Mouse (Mus musculus) central nervous system, embryonic 14 days (tissue): ENCODE results near the gene Insrr. TPM values are rescaled to one million over a fixed set of nuclear protein-coding genes. Genes with fewer than 3 reads are reported as not detected.

Experiments
- polyA plus RNA-seq: library from polyadenylated mRNA; depleted of rRNA; stranded (reverse); fragments of >200 nt; gene quantifications from 2 replicates; pipeline ENCODE4 v1.2.3, GENCODE M21; 2012; rRNA removed

Gene Insrr
- 2.1 and 3.5 TPM in 2 replicates for polyA plus RNA-seq

DNA sequence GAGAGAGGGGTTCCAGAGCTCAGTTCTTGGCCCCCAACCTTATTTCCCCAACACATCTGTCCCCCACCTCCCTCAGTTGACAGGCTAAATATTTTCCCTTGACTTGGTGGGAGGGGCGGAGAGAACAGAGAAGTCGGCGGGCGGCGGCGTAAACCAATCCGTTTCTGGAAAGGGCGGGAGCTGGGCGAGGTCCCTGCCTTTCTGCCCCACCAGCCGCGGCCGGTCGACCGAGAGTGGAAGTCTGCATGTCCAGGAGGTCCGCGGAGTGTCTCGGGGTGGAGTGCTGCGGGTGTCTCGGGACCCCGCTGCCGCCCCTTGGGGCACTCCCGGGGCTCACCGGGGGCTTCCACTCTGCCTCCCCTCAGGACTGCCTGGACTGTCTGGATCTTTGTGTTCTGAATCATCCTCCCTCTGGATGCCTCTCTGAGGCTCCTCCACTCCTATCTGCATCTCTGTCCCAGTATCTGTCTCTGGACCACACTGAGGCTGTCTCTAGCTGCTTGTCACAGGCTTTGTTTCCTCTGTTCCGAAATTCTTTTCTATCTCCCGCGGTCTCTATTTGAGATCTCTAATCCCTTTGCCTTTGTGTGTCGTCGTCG is at the start of gene Insrr:
Gene Insrr (plus strand): TSS at position 216 of the 599 bp plus-strand sequence.

DNA sequence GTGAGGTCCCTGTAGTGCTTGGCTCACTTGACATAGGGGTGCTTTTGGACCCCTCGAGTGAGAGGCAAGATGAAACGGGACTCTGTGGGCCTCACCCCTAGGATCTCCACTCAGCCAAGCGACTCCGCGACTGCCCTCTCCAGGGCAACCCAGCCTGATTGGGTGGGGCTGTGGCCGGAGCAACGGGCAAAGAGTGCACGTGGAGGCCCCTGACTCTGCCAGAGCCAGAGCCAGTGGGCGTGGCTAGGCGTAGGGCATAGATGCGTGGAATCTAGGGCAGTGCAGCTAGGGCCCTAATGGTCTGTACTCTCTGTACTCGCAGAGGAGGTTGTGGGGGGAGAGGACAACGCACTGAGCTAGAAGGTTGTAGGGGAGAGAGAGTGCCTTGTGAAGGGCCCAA is 48.3 kb upstream of the Insrr start, which contains the start of gene Lrrc71:
Gene Lrrc71 (minus strand): TSS at position 195 of the 400 bp plus-strand sequence.

DNA sequence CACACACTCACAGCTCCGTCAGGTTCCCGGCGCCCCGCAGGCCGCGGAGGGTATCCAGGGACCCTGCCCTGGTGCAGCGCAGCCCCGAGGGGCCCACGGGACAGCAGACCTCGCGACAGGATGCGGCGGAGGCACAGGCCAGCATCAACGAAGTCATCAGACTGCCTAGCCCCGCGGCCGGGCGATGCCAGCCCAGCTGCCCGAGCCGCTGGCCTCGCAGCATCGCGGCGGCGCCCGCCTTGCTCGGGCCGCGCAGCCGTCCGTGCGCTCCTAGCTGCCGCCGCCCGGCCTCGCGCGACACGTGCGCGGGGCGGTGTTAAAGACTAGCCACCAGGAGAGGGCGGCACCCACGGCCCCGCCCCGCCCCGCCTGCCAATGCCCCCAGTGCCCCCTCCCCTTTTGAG is 1.8 kb upstream of the Insrr start, which contains the start of gene Ntrk1:
Gene Ntrk1 (minus strand): TSS at position 241 of the 404 bp plus-strand sequence.

DNA sequence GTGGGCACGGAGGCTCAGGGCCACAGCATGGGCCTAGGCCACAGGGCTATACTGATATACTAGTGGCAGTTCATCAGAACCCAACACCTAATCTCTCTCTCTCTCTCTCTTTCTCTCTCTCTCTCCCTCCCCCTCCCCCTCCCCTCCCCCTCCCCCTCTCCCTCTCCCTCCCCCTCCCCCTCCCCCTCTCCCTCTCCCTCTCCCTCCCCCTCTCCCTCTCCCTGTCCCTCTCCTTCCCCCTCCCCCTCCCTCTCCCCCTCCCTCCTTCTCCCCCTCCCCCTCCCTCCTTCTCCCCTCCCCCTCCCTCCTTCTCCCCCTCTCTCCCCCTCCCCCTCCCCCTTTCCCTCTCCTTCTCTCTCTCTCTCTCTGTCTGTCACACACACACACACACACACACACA is 27.5 kb downstream of the Insrr start, which contains the start of gene Pear1:
Gene Pear1 (minus strand): TSS at position 101 of the 400 bp plus-strand sequence.

DNA sequence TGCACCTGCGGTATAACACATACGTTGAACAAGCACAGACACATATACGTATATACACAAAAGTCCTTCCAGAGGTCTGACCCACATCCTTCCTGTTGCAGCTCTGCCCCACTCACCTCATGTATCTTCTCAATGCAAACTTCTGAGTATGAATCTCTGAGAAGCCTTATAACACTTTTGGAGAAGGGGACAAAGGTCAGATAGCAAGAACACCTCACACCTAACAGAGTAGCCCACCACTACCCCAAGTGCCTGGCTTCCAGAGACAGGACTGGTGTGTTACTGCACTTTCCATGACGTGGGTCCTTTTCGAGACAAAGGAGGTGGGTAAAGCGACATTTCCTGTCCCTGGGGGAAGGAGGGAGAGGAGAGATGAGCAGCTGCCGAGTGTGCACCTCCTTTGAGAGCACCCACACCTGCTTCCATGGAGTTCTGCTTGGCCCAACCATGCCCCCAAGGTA is 49.9 kb downstream of the Insrr start, which contains the start of gene Sh2d2a:
Gene Sh2d2a (plus strand): TSS at position 106 of the 461 bp plus-strand sequence.

Other genes with a start within 250 kb of the Insrr start
- 36.1 and 37.0 TPM in 2 replicates for gene Arhgef11, start 179.4 kb upstream of the Insrr start, polyA plus RNA-seq
- gene Lrrc71, start 48.3 kb upstream of the Insrr start, polyA plus RNA-seq = 0.40 and 0.59 TPM in 2 replicates
- gene Ntrk1, start 1.8 kb upstream of the Insrr start, polyA plus RNA-seq = 3.3 and 15.5 TPM in 2 replicates
- 13.9 and 24.8 TPM in 2 replicates for gene Pear1, start 27.4 kb downstream of the Insrr start, polyA plus RNA-seq
- gene Sh2d2a, start 49.8 kb downstream of the Insrr start, polyA plus RNA-seq = 0.01 TPM in 1 of 2 replicates, not detected in the other
- gene Prcc, start 88.7 kb downstream of the Insrr start, polyA plus RNA-seq = 56.0 and 60.4 TPM in 2 replicates
- gene Hdgf, start 109.4 kb downstream of the Insrr start, polyA plus RNA-seq = 184 and 192 TPM in 2 replicates
- gene Mrpl24, start 122.6 kb downstream of the Insrr start, polyA plus RNA-seq = 110 and 113 TPM in 2 replicates
- gene Isg20l2, start 133.4 kb downstream of the Insrr start, polyA plus RNA-seq = 28.2 and 29.1 TPM in 2 replicates
- gene Rrnad1, start 133.8 kb downstream of the Insrr start, polyA plus RNA-seq = 49.8 and 52.1 TPM in 2 replicates
- 42.6 and 66.3 TPM in 2 replicates for gene Crabp2, start 151.7 kb downstream of the Insrr start, polyA plus RNA-seq
- gene Nes, start 174.1 kb downstream of the Insrr start, polyA plus RNA-seq = 42.3 and 48.2 TPM in 2 replicates
- 53.5 and 58.6 TPM in 2 replicates for gene Bcan, start 203.3 kb downstream of the Insrr start, polyA plus RNA-seq
- 0.76 and 0.87 TPM in 2 replicates for gene Hapln2, start 230.6 kb downstream of the Insrr start, polyA plus RNA-seq
- gene Gpatch4, start 246.2 kb downstream of the Insrr start, polyA plus RNA-seq = 16.2 and 17.5 TPM in 2 replicates